Mouse (Mus musculus) bone marrow, adult 2 months (tissue): ENCODE data around the gene Grik4.

ENCODE experiments used
- CTCF ChIP-seq: fragments of 200-500 bp; IDR thresholded peaks from 2 replicates; pipeline ENCODE4 v1.5.1; 2011; ENCODE audit warnings: low read length, control low read depth; ENCODE audit not compliant: control insufficient read depth, insufficient read depth
- POLR2A ChIP-seq: fragments of 200-500 bp; IDR thresholded peaks from 2 replicates; pipeline ENCODE4 v1.6.1; 2011; ENCODE audit warnings: low read depth, mild to moderate bottlenecking, control low read depth, low read length, borderline replicate concordance; ENCODE audit not compliant: control insufficient read depth

GRCm38 (mm10) chr9:42798280-42798679 lies 146.0 kb downstream of the Grik4 start:
- TF ChIP-seq CTCF (no peak), POLR2A (no peak)
